Mouse (Mus musculus) ovary, adult 18-20 months (tissue): ENCODE results near the gene Gprasp1.
"Not testable (repeated sequence)": the region's sequence is repeated elsewhere in the genome, so short reads cannot be mapped to it uniquely, and the experiment has no call there.

ENCODE experiments used
- DNase-seq: peaks from one replicate; pipeline ENCODE4 v3.0.0; 2022; ENCODE audit warnings: low spot score, mixed read lengths

Gene Gprasp1

GRCm38 (mm10) chrX:135837896-135838295 lies 95.4 kb downstream of the Gprasp1 start:
- DNase-seq, result no peak

- peak; percentile 32 for DNase-seq
Measured at GRCm38 (mm10) chrX:135838521-135839360, 96.2 kb downstream of the Gprasp1 start, which contains the start of gene Gprasp2. TSS of gene Gprasp2 (plus strand) at chrX:135839034.

- DNase-seq, result not testable (repeated sequence)
Measured at GRCm38 (mm10) chrX:135839397-135840391, 97.2 kb downstream of the Gprasp1 start.
